Comparison of ENCODE assay signal across 32 mouse cellular contexts in genomic region chr17:69398092-69398491, GRCm38 (mm10). TPM values are rescaled to one million over a fixed set of nuclear protein-coding genes. Genes with fewer than 3 reads are reported as not detected.
"Had no signal": no experiment of that assay in that cellular context is flagged by ENCODE, and none has a peak within 500 bp of the region (broad histone marks: within the 10 kb centered on the region; RNA-seq: fewer than 3 reads in every experiment).

No protein-coding gene starts in this region.

- DNase-seq: gastrocnemius, postnatal 14 days; gastrocnemius, postnatal 36 days; heart, adult 11 months; heart, adult 2 months; heart, postnatal 14 days; heart, postnatal 36 days; kidney, adult 18-20 months; kidney, adult 8-10 months; kidney, postnatal 10 days; kidney, postnatal 25 days; kidney, postnatal 4 days; left cerebral cortex, postnatal 4 days had no signal

- H3K4me1 ChIP-seq: hindbrain, embryonic 13.5 days; hindbrain, embryonic 15.5 days; limb, embryonic 13.5 days; limb, embryonic 15.5 days had no signal

- H3K27ac ChIP-seq: heart, adult 2 months; heart, embryonic 15.5 days; hindbrain, embryonic 13.5 days; hindbrain, embryonic 15.5 days; hindbrain, postnatal 0 days; layer of hippocampus, adult 2 months; limb, embryonic 13.5 days; limb, embryonic 15.5 days; liver, embryonic 14.5 days had no signal

- H3K9ac ChIP-seq: heart, embryonic 13.5 days; heart, embryonic 15.5 days; hindbrain, embryonic 13.5 days; hindbrain, embryonic 15.5 days; limb, embryonic 13.5 days; limb, embryonic 15.5 days; liver, embryonic 14.5 days had no signal

- H3K9me3 ChIP-seq: heart, embryonic 13.5 days; heart, embryonic 15.5 days; hindbrain, embryonic 13.5 days; hindbrain, embryonic 15.5 days; limb, embryonic 13.5 days; limb, embryonic 15.5 days had no signal

- H3K27me3 ChIP-seq: heart, embryonic 13.5 days; heart, embryonic 15.5 days; hindbrain, embryonic 13.5 days; hindbrain, embryonic 15.5 days; limb, embryonic 13.5 days; limb, embryonic 15.5 days had no signal

- H3K4me2 ChIP-seq: heart, embryonic 11.5 days; heart, embryonic 13.5 days; heart, embryonic 15.5 days; hindbrain, embryonic 13.5 days; hindbrain, embryonic 15.5 days; limb, embryonic 13.5 days; limb, embryonic 15.5 days had no signal

- H3K4me3 ChIP-seq: heart, adult 2 months; heart, embryonic 13.5 days; heart, embryonic 15.5 days; hindbrain, embryonic 13.5 days; hindbrain, embryonic 15.5 days; layer of hippocampus, adult 2 months; limb, embryonic 13.5 days; limb, embryonic 15.5 days had no signal

- H3K36me3 ChIP-seq: heart, embryonic 13.5 days; heart, embryonic 15.5 days; hindbrain, embryonic 13.5 days; hindbrain, embryonic 15.5 days; limb, embryonic 13.5 days; limb, embryonic 15.5 days had no signal

- ATAC-seq: hindbrain, postnatal 0 days; intestine, embryonic 16.5 days had no signal

RNA-seq across cellular contexts. Expression of gene Akain1, which starts 41.0 kb away (rescaled TPM):
- total RNA-seq: gastrocnemius, adult 18-20 months; gastrocnemius, adult 8-10 months; gastrocnemius, postnatal 14 days; gastrocnemius, postnatal 36 days; heart, adult 2 months; heart, postnatal 14 days; heart, postnatal 36 days; hematopoietic stem cell, adult 5-6 weeks had no signal
- polyA plus RNA-seq: heart, embryonic 11.5 days; heart, embryonic 13.5 days; heart, embryonic 15.5 days; heart, postnatal 0 days; hindbrain, embryonic 11.5 days; intestine, embryonic 14.5 days; intestine, embryonic 16.5 days; kidney, embryonic 14.5 days; kidney, embryonic 16.5 days; limb, embryonic 11.5 days; limb, embryonic 13.5 days; limb, embryonic 15.5 days; liver, embryonic 14.5 days had no signal
